Mouse (Mus musculus) G1E (cell line): Measurements from ENCODE around the gene AC131692.1.

Experiments used
- CTCF ChIP-seq: IDR thresholded peaks from 2 replicates; pipeline ENCODE4 v1.5.1; 2012; ENCODE audit warnings: low read depth, low read length, inconsistent platforms, mixed read lengths
- GATA1 ChIP-seq: IDR thresholded peaks from 2 replicates; pipeline ENCODE4 v1.6.1; 2012; ENCODE audit warnings: borderline replicate concordance, low read length, inconsistent platforms, mixed read lengths
- GATA2 ChIP-seq: IDR thresholded peaks from 2 replicates; pipeline ENCODE4 v1.6.1; 2012; ENCODE audit warnings: low read depth, low read length, inconsistent platforms, borderline replicate concordance
- POLR2AphosphoS5 ChIP-seq: IDR thresholded peaks from 2 replicates; pipeline ENCODE4 v1.6.1; 2012; ENCODE audit warnings: low read depth, low read length, inconsistent platforms; ENCODE audit not compliant: insufficient replicate concordance
- TAL1 ChIP-seq: conservative IDR thresholded peaks from 2 replicates; pipeline ENCODE4 v1.6.1; 2012; ENCODE audit warnings: low read depth, low read length, inconsistent platforms, mixed read lengths

- TF ChIP-seq CTCF = no peak
- TF ChIP-seq GATA1 = no peak
- no peak for TF ChIP-seq POLR2AphosphoS5
- TF ChIP-seq TAL1 = no peak
- no peak for TF ChIP-seq GATA2
These were observed 48.6 kb upstream of the AC131692.1 start for GRCm38 (mm10) chr19:6045366-6046293.
